Comparison of ENCODE assay signal across 12 mouse cellular contexts in the genomic region with DNA sequence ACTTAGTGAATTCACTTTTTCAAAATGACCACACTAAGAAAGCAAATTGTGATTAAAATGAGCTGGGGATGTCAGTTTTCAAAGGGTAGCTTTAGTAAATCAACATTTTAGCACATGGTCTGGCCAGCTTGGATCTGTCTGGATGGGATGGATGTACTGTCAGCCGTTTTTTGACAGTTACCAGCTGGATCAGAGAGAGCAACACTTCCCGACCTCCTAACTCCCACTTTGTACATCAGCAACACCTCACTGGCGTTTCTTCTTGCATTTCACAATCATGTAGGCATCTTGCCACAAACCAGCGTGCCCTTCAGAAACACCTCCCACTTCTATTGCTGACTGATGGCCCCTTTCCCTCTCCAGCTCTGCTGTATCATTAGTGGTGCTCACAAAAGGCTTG. TPM values are rescaled to one million over a fixed set of nuclear protein-coding genes. Genes with fewer than 3 reads are reported as not detected.
DNase-seq lines count a peak whose midpoint lies in the region; ATAC-seq lines count a peak whose summit lies in the region.
"Had no signal": no experiment of that assay in that cellular context is flagged by ENCODE, and none has a peak within 500 bp of the region (broad histone marks: within the 10 kb centered on the region; RNA-seq: fewer than 3 reads in every experiment).

No protein-coding gene starts in this region.

- ATAC-seq in common myeloid progenitor, adult 5-6 weeks (replicated peaks; ENCODE audit: low read depth, poor library complexity, severe bottlenecking), result peak; percentile 31
- 0 out of 2 replicates have a peak, but pooled peaks have one; percentile 22 for ATAC-seq in megakaryocyte, adult 5-6 weeks (ENCODE audit: poor library complexity, severe bottlenecking)
- no peak for ATAC-seq in hindbrain, embryonic 12.5 days (ENCODE audit: low FRiP score)
- ATAC-seq: hindbrain, embryonic 16.5 days had no signal

- WGBS in hindbrain, embryonic 12.5 days, result 72% methylated on average over 4 of the region's 4 CpGs

- intact Hi-C loops in heart, postnatal 14 days (cut with DNase I), result no loop called here

- H3K27ac ChIP-seq in hindbrain, embryonic 12.5 days, result no peak overlapping the region
- H3K27ac ChIP-seq: liver, embryonic 15.5 days had no signal

- DNase-seq in heart, adult 18-20 months, result peak; percentile 62 to 69
- no peak for DNase-seq in heart, adult 8-10 months (ENCODE audit: low spot score)
- DNase-seq in heart, postnatal 14 days, result peak; percentile 31 to 34
- no peak for DNase-seq in adrenal gland, adult 2 months
- no peak for DNase-seq in cerebellum, adult 8-10 months
- DNase-seq: layer of hippocampus, postnatal 36 days had no signal

- H3K4me2 ChIP-seq in hindbrain, embryonic 12.5 days (replicated peaks), result no peak overlapping the region
- H3K4me2 ChIP-seq: liver, embryonic 15.5 days had no signal

- H3K4me1 ChIP-seq in hindbrain, embryonic 12.5 days, result no peaks in the 10 kb centered on the region

- H3K9me3 ChIP-seq in hindbrain, embryonic 12.5 days (replicated peaks), result no peaks in the 10 kb centered on the region
- H3K9me3 ChIP-seq: liver, embryonic 15.5 days had no signal

- H3K9ac ChIP-seq in hindbrain, embryonic 12.5 days, result no peak overlapping the region
- H3K9ac ChIP-seq: liver, embryonic 15.5 days had no signal

- no peaks in the 10 kb centered on the region for H3K36me3 ChIP-seq in hindbrain, embryonic 12.5 days
- H3K36me3 ChIP-seq: liver, embryonic 15.5 days had no signal

- no peak overlapping the region for H3K4me3 ChIP-seq in hindbrain, embryonic 12.5 days
- H3K4me3 ChIP-seq: liver, embryonic 15.5 days had no signal

- no peaks in the 10 kb centered on the region for H3K27me3 ChIP-seq in hindbrain, embryonic 12.5 days
- H3K27me3 ChIP-seq: liver, embryonic 15.5 days had no signal

RNA-seq across cellular contexts. Expression of gene Mgp, which starts 22.6 kb away (rescaled TPM):
- 100 to 1,000 TPM; 301 to 402 TPM for total RNA-seq in heart, adult 18-20 months (2021)
- 100 to 1,000 TPM; 260 to 429 (median 309) TPM for total RNA-seq in heart, adult 8-10 months (2022)
- not detected in 2 replicates for total RNA-seq in common myeloid progenitor, adult 5-6 weeks (2017)
- total RNA-seq in heart, postnatal 14 days (2021), result 100 to 1,000 TPM; 373 to 513 TPM
- 0.42 and 1.5 TPM in 2 replicates for total RNA-seq in megakaryocyte, adult 5-6 weeks (2015)
- not detected in 2 replicates for total RNA-seq in megakaryocyte, adult 5-6 weeks (2017)
- 16.6 and 35.9 TPM in 2 replicates for polyA plus RNA-seq in hindbrain, embryonic 12.5 days (2016; fragmentation: Nextera tagmentation; extraction: Ambion mirVana)
- total RNA-seq in adrenal gland, adult 2 months (2021), result 100 to 1,000 TPM; 171 to 192 TPM
- polyA plus RNA-seq in adrenal gland, adult 2 months (2012; rRNA removed), result 227 and 304 TPM in 2 replicates

RNA-seq across cellular contexts. Expression of gene Erp27, which starts 23.8 kb away (rescaled TPM):
- total RNA-seq in heart, adult 18-20 months (2021), result not detected
- total RNA-seq in heart, adult 8-10 months (2022), result under 1 TPM in 2 of 4 experiments, not detected in 2; 0.44 to 0.57 TPM
- 0.32 TPM in 1 of 2 replicates, not detected in the other for total RNA-seq in common myeloid progenitor, adult 5-6 weeks (2017)
- total RNA-seq in heart, postnatal 14 days (2021), result under 1 TPM in 1 of 2 experiments, not detected in 1; 0.17 TPM
- total RNA-seq in megakaryocyte, adult 5-6 weeks (2015), result 1.6 and 3.5 TPM in 2 replicates
- 1.6 and 4.7 TPM in 2 replicates for total RNA-seq in megakaryocyte, adult 5-6 weeks (2017)
- polyA plus RNA-seq in hindbrain, embryonic 12.5 days (2016; fragmentation: Nextera tagmentation; extraction: Ambion mirVana), result not detected in 2 replicates
- not detected for total RNA-seq in adrenal gland, adult 2 months (2021)
- not detected in 2 replicates for polyA plus RNA-seq in adrenal gland, adult 2 months (2012; rRNA removed)
- total RNA-seq: midbrain, postnatal 0 days had no signal
- polyA plus RNA-seq: midbrain, postnatal 0 days had no signal

RNA-seq across cellular contexts. Expression of gene Pde6h, which starts 25.4 kb away (rescaled TPM):
- total RNA-seq in heart, adult 18-20 months (2021), result not detected
- total RNA-seq in heart, adult 8-10 months (2022), result under 1 TPM in 1 of 4 experiments, not detected in 3; 0.81 TPM
- 0.44 TPM in 1 of 2 replicates, not detected in the other for total RNA-seq in common myeloid progenitor, adult 5-6 weeks (2017)
- total RNA-seq in heart, postnatal 14 days (2021), result under 1 TPM in 1 of 2 experiments, not detected in 1; 0.46 TPM
- 0.02 and 0.04 TPM in 2 replicates for total RNA-seq in megakaryocyte, adult 5-6 weeks (2015)
- 0.11 and 0.16 TPM in 2 replicates for total RNA-seq in megakaryocyte, adult 5-6 weeks (2017)
- not detected in 2 replicates for polyA plus RNA-seq in hindbrain, embryonic 12.5 days (2016; fragmentation: Nextera tagmentation; extraction: Ambion mirVana)
- total RNA-seq in adrenal gland, adult 2 months (2021), result 1 to 10 TPM in 1 of 2 experiments, not detected in 1; 1.7 TPM
- polyA plus RNA-seq in adrenal gland, adult 2 months (2012; rRNA removed), result not detected in 2 replicates
- polyA plus RNA-seq: liver, embryonic 15.5 days had no signal

RNA-seq across cellular contexts. Expression of gene Art4, which starts 40.7 kb away (rescaled TPM):
- total RNA-seq in heart, adult 18-20 months (2021), result 10 to 100 TPM; 18.7 to 21.8 TPM
- total RNA-seq in heart, adult 8-10 months (2022), result 10 to 100 TPM; 17.9 to 24.4 (median 22.7) TPM
- 11.3 and 14.2 TPM in 2 replicates for total RNA-seq in common myeloid progenitor, adult 5-6 weeks (2017)
- 10 to 100 TPM; 14.7 to 18.2 TPM for total RNA-seq in heart, postnatal 14 days (2021)
- 0.31 TPM in 1 of 2 replicates, not detected in the other for total RNA-seq in megakaryocyte, adult 5-6 weeks (2015)
- total RNA-seq in megakaryocyte, adult 5-6 weeks (2017), result 0.18 and 0.94 TPM in 2 replicates
- polyA plus RNA-seq in hindbrain, embryonic 12.5 days (2016; fragmentation: Nextera tagmentation; extraction: Ambion mirVana), result 0.47 and 0.75 TPM in 2 replicates
- 1 to 10 TPM; 4.8 to 6.4 TPM for total RNA-seq in adrenal gland, adult 2 months (2021)
- polyA plus RNA-seq in adrenal gland, adult 2 months (2012; rRNA removed), result 0.91 and 1.6 TPM in 2 replicates
- total RNA-seq: layer of hippocampus, postnatal 36 days had no signal

RNA-seq across cellular contexts. Expression of gene Arhgdib, which starts 43.5 kb away (rescaled TPM):
- total RNA-seq in heart, adult 18-20 months (2021), result 10 to 100 TPM; 22.8 to 39.0 TPM
- total RNA-seq in heart, adult 8-10 months (2022), result 10 to 100 TPM; 19.6 to 27.6 (median 22.0) TPM
- total RNA-seq in common myeloid progenitor, adult 5-6 weeks (2017), result 551 and 575 TPM in 2 replicates
- total RNA-seq in heart, postnatal 14 days (2021), result 10 to 100 TPM; 36.9 to 45.4 TPM
- total RNA-seq in megakaryocyte, adult 5-6 weeks (2015), result 3,528 and 3,668 TPM in 2 replicates
- 1,567 and 1,601 TPM in 2 replicates for total RNA-seq in megakaryocyte, adult 5-6 weeks (2017)
- 27.7 and 29.0 TPM in 2 replicates for polyA plus RNA-seq in hindbrain, embryonic 12.5 days (2016; fragmentation: Nextera tagmentation; extraction: Ambion mirVana)
- total RNA-seq in adrenal gland, adult 2 months (2021), result 10 to 100 TPM; 24.7 to 32.7 TPM
- polyA plus RNA-seq in adrenal gland, adult 2 months (2012; rRNA removed), result 10.5 and 12.1 TPM in 2 replicates

Comparison
In these comparisons a context has a peak if more than half of its experiments do, and no peak if none do; other contexts are left out.
1. DNase-seq: peak in heart, adult 18-20 months (2 of 2) and heart, postnatal 14 days (2 of 2); none in heart, adult 8-10 months (single experiment), adrenal gland, adult 2 months (single experiment) and cerebellum, adult 8-10 months (single experiment).
2. RNA of gene Mgp, which starts 22.6 kb away (total RNA-seq): 373 to 513 TPM in heart, postnatal 14 days, 301 to 402 TPM in heart, adult 18-20 months, 260 to 429 TPM in heart, adult 8-10 months and 171 to 192 TPM in adrenal gland, adult 2 months; 0.42 to 1.5 TPM in megakaryocyte, adult 5-6 weeks and not detected in common myeloid progenitor, adult 5-6 weeks; every median in the first group is over 10 times any median in the second.